Mouse (Mus musculus) olfactory bulb, adult 2 months (tissue): ENCODE results near the gene Hist1h2bh.
"Not testable (repeated sequence)": the region's sequence is repeated elsewhere in the genome, so short reads cannot be mapped to it uniquely, and the experiment has no call there.

Source experiments
- CTCF ChIP-seq: fragments of 200-500 bp; IDR thresholded peaks from 2 replicates; pipeline ENCODE4 v1.5.1; 2012; ENCODE audit warnings: low read depth, mild to moderate bottlenecking, low read length, moderate library complexity; ENCODE audit not compliant: insufficient read depth
- POLR2A ChIP-seq: fragments of 200-500 bp; IDR thresholded peaks from 2 replicates; pipeline ENCODE4 v1.6.1; 2012; ENCODE audit warnings: mild to moderate bottlenecking, low read depth, low read length, moderate library complexity; ENCODE audit not compliant: insufficient read depth

DNA sequence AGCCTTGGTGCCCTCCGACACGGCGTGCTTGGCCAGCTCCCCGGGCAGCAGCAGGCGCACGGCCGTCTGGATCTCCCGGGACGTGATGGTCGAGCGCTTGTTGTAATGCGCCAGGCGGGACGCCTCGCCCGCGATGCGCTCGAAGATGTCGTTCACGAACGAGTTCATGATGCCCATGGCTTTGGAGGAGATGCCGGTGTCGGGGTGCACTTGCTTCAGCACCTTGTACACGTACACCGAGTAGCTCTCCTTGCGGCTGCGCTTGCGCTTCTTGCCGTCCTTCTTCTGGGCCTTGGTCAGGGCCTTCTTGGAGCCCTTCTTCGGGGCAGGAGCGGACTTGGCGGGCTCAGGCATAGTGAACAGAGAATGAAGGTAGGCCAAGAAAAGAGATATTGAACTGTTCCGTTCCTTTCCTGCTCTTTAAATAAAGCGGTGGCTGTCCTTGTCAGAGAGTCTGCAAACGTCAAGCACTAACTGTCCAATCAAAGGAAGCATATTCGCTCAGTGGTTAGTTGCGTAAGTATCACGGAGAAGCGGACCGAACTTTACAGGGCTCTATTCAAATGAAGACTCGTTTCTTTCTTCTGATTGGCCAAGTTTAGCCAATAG lies at the start of gene Hist1h2bh:
- TF ChIP-seq CTCF, POLR2A: not testable (repeated sequence)
